Mouse (Mus musculus) C2C12 (cell line): ENCODE results near the gene Tmem220.

Experiments used
- CTCF ChIP-seq: IDR thresholded peaks from one replicate; pipeline ENCODE4 v1.5.1; 2011; ENCODE audit not compliant: control insufficient read depth, insufficient read depth, insufficient read length
- FOSL1 ChIP-seq: IDR thresholded peaks from one replicate; pipeline ENCODE4 v1.8.0; 2011; ENCODE audit warnings: mild to moderate bottlenecking, low read length; ENCODE audit not compliant: poor library complexity, insufficient read depth, severe bottlenecking
- MAX ChIP-seq: IDR thresholded peaks from one replicate; pipeline ENCODE4 v1.6.1; 2011; ENCODE audit warnings: mild to moderate bottlenecking, control low read depth

- peak; percentile 64 for TF ChIP-seq CTCF
- no peak for TF ChIP-seq MAX
- no peak for TF ChIP-seq FOSL1
Measured at GRCm38 (mm10) chr11:67022354-67023115, 2.4 kb upstream of the Tmem220 start.
